Mouse (Mus musculus): Measurements from ENCODE around the gene Swt1. TPM values are rescaled to one million over a fixed set of nuclear protein-coding genes. Genes with fewer than 3 reads are reported as not detected.

Gene Swt1
- polyA plus RNA-seq (2012), result 0.49 and 0.78 TPM in 2 replicates

DNA sequence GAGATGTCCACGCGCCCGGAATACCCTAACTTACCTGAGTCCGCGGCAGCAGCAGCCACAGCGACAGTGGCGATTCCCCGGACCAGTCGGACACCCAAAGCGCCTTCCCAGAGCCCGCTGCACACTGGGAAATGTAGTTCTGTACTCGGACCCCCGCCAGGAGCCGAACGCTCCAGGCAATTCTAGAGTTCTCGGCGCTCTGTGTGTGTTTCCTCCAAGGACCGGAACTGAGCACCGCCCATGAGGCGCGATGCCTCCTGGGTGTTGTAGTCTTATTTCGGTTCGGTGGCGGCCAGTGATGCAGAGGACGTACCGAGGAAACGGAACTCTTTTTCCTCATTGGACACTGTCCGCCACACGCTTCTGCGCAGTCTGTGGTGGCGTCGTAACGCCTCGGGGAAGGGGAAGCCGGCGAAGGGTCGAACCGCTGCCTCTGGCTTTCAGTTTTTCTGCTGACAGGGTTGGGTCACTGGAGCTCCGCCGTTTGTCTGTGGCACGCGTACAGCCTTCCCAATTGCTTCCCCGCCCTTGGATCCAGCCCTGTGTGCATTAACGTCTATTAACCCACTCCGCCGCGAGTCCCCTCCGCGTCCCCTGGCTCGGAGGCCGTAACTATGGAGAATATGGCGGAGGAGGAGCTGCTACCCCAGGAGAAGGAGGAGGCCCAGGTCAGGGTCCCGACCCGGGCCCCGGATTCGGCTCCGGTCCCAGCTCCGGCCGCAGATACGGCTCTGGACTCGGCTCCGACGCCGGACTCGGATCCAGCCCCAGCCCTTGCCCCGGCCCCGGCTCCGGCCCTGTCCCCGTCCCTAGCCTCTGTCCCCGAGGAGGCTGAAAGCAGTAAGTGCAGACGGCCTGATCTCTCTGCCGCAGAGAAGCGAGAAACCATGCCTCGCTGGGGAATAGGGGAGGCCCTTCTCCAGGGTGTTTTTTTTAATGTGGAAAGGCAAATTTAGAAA lies at the start of gene Swt1, which contains the start of gene Trmt1l:
Swt1 (minus strand) TSS at position 193 of the 959 bp plus-strand sequence.
Trmt1l (plus strand) TSS at position 280 of the 959 bp plus-strand sequence.
- no peak for TF ChIP-seq GATA1 (IDR thresholded peaks at IDR 0.05; ENCODE audit: low read length)

DNA sequence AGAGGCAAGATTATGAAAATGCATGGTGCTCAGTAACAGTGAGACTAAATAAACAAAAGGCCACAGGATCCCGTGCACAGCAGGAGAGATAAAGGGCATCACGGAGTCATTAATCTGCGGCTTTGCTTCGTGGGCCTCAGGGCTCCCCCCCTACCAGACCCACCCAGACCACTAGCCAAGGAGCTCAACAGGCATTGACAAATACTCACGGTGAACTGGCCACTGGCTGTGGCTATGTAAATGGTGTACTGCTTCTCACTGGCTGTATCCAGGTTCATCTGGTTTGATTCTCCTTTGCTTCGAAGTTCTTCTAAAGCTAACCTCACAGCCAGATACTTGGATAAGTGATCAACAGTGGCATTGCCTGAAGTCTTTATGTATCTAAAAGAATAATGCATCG lies 43.2 kb upstream of the Swt1 start:
- TF ChIP-seq GATA1 (IDR thresholded peaks at IDR 0.05; ENCODE audit: low read length), result no peak

DNA sequence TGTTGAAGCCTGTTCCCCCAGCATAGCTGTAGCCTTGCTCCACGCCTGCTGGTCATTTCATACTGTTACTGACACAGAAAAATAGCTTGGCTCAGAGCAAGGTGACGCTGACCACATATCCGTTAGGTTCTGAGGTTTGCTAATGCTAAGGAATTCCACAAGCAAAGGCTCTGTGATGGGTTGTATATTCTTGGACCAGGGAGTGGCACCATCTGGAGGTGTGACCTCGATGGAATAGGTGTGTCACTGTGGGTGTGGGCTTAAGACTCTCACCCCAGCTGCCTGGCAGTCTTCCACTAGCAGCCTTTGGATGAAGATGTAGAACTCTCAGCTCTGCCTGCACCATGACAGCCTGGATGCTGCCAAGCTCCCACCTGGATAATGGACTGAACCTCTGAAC lies 38.3 kb upstream of the Swt1 start:
- TF ChIP-seq GATA1 (IDR thresholded peaks at IDR 0.05; ENCODE audit: low read length), result no peak

- TF ChIP-seq GATA1 (IDR thresholded peaks at IDR 0.05; ENCODE audit: low read length), result no peak
These were observed 36.7 kb upstream of the Swt1 start for GRCm38 (mm10) chr1:151464914-151465313.

DNA sequence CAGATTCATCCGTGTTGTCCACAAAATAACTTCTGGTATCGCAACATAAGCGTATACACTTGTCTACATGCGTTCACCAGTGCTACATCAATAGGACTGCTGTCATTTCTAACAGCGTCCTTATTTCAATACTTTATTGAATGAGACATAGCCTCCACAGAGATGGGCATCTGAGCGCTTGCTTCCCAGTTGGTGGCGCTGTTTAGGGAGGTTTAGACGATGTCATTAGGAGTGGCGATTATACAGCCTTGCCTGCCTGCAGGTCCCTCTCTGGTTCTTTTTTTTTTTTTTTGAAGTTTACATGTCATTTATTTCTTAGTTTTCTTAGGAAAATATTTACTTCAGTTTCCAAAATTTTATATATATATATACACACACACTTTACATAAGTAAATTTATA lies 33.0 kb upstream of the Swt1 start:
- no peak for TF ChIP-seq GATA1 (IDR thresholded peaks at IDR 0.05; ENCODE audit: low read length)

GRCm38 (mm10) chr1:151457087-151457486 lies 28.8 kb upstream of the Swt1 start:
- no peak for TF ChIP-seq GATA1 (IDR thresholded peaks at IDR 0.05; ENCODE audit: low read length)

DNA sequence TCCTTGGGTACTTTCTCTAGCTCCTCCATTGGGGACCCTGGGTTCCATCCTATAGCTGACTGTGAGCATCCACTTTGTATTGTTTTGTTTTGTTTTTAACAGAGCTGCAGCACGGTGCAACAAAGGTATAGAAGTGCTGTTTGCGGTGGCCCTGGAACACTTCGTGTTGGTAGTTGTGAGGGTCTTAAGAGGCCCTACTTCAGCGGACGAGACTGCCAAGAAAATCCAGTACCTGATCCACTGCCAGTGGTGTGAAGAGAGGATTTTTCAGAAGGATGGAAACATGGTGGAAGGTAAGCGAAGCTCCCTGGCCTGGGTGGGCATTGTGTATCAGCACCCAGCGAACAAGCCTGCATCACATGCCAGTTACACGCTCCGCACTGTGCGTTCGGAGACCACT lies 23.7 kb upstream of the Swt1 start:
- no peak for TF ChIP-seq GATA1 (IDR thresholded peaks at IDR 0.05; ENCODE audit: low read length)

GRCm38 (mm10) chr1:151450851-151451250 lies 22.6 kb upstream of the Swt1 start:
- no peak for TF ChIP-seq GATA1 (IDR thresholded peaks at IDR 0.05; ENCODE audit: low read length)

- no peak for TF ChIP-seq GATA1 (IDR thresholded peaks at IDR 0.05; ENCODE audit: low read length)
These were observed 21.6 kb upstream of the Swt1 start for GRCm38 (mm10) chr1:151449866-151450265.

GRCm38 (mm10) chr1:151435431-151435830 lies 7.2 kb upstream of the Swt1 start:
- no peak for TF ChIP-seq GATA1 (IDR thresholded peaks at IDR 0.05; ENCODE audit: low read length)

DNA sequence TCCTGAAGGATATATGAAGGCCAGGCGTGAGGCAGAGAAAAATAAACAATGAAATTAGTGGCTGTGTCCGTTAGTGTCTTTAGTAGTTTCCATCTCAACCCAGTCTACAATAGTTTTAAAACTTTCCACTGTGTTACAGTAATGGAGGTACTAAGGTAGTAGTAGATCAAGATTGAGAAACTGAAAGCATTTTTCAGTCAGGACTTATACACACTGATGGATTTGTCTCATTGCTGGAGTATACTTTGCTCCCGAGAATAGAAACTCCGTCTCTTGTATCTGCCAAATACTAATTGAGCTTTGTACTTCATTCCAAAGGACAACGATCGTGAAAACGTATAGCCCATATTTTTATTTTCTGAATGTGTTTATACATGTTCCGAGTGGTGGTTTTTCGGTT lies 1.1 kb upstream of the Swt1 start:
- TF ChIP-seq GATA1 (IDR thresholded peaks at IDR 0.05; ENCODE audit: low read length), result no peak

GRCm38 (mm10) chr1:151427888-151428262 lies 380 bp downstream of the Swt1 start:
- no peak for TF ChIP-seq GATA1 (IDR thresholded peaks at IDR 0.05; ENCODE audit: low read length)

DNA sequence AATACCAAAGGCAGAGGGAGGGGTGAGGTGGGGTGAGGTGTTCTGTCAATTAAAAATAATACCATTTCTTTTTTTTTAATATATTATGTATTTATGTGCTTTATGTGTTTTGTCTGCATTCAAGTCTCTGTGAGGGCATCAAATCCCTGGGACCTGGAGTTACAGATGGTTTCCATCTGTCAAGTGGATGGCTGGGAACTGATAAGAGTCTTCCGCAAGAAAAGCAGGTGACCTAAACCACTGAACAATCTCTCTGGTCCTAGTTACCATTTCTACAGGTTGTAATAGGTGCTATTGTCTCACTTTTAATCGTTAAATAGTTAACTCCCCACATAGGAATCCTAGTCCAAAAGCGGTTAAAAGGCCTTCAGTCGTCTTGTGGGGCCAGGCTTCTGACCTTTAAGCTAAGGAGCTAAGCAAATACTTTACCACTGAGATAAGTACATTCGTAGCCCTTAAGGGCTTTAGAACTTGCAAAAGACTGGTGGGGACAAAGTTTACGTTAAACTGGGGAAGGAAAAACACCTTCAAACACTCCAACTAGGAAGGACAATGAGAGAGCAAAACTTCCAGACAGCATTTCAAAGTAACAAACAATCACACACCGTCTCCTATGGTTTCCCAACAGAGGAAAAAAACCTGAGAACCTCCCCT lies 1.2 kb downstream of the Swt1 start:
- TF ChIP-seq GATA1 (IDR thresholded peaks at IDR 0.05; ENCODE audit: low read length), result no peak

- TF ChIP-seq GATA1 (IDR thresholded peaks at IDR 0.05; ENCODE audit: low read length), result no peak
These were observed 6.1 kb downstream of the Swt1 start for GRCm38 (mm10) chr1:151422178-151422577.

DNA sequence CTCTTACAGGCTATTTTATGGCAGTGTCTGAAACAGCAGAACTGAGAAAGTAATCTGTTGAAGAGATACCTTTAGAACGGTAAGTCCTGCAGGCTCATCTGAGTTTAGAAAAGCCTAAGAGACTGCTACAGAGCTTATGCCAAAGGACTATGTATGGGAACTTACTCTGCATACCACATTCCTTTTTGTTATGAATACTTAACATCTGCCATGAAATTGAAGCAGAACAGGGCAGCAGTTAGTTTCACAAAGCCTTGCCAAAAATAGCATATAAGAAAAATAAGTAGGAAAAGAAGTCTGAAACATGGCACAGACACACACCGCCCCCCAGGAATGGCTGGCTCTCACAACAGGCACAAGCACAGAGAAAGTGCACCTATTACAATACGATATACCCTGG lies 18.4 kb downstream of the Swt1 start:
- no peak for TF ChIP-seq GATA1 (IDR thresholded peaks at IDR 0.05; ENCODE audit: low read length)

- no peak for TF ChIP-seq GATA1 (IDR thresholded peaks at IDR 0.05; ENCODE audit: low read length)
These were observed 38.2 kb downstream of the Swt1 start for GRCm38 (mm10) chr1:151390029-151390428.

- TF ChIP-seq GATA1 (IDR thresholded peaks at IDR 0.05; ENCODE audit: low read length), result no peak
These were observed 50.9 kb downstream of the Swt1 start for GRCm38 (mm10) chr1:151377353-151377752.

Data from G1E-ER4 (cell line).